Mouse (Mus musculus) fat pad, adult 2 months (tissue): ENCODE results near the gene Gas6.

Experiments used
- DNase-seq: peaks from one replicate; pipeline ENCODE4 v3.0.0-alpha.2; 2011; ENCODE audit warnings: low read depth, low spot score; ENCODE audit errors: extremely low read depth

Gas6 gene

GRCm38 (mm10) chr8:13506849-13507248, 12.6 kb upstream of the Gas6 start:
- no peak for DNase-seq

- DNase-seq, result no peak
Observed at GRCm38 (mm10) chr8:13504894-13505674, 10.8 kb upstream of the Gas6 start.

- DNase-seq, result no peak
Observed at GRCm38 (mm10) chr8:13503936-13504606, 9.8 kb upstream of the Gas6 start.

- no peak for DNase-seq
Observed at GRCm38 (mm10) chr8:13501221-13501620, 6.9 kb upstream of the Gas6 start.

GRCm38 (mm10) chr8:13493011-13493410, 1.3 kb downstream of the Gas6 start:
- DNase-seq, result no peak

- DNase-seq, result no peak
Observed at GRCm38 (mm10) chr8:13492198-13492995, 1.9 kb downstream of the Gas6 start.

GRCm38 (mm10) chr8:13491491-13492010, 2.7 kb downstream of the Gas6 start:
- no peak for DNase-seq

- no peak for DNase-seq
Observed at GRCm38 (mm10) chr8:13489986-13490910, 4.0 kb downstream of the Gas6 start.

GRCm38 (mm10) chr8:13489351-13489750, 4.9 kb downstream of the Gas6 start:
- DNase-seq, result no peak

- DNase-seq, result no peak
Observed at GRCm38 (mm10) chr8:13483191-13483590, 11.1 kb downstream of the Gas6 start.

- no peak for DNase-seq
Observed at GRCm38 (mm10) chr8:13482101-13482801, 12.0 kb downstream of the Gas6 start.

- no peak for DNase-seq
Observed at GRCm38 (mm10) chr8:13481596-13481995, 12.7 kb downstream of the Gas6 start.

- peak; percentile 86 for DNase-seq
Observed at GRCm38 (mm10) chr8:13481089-13481554, 13.2 kb downstream of the Gas6 start.

- DNase-seq, result no peak
Observed at GRCm38 (mm10) chr8:13475892-13476291, 18.4 kb downstream of the Gas6 start.

- DNase-seq, result no peak
Observed at GRCm38 (mm10) chr8:13472284-13472683, 22.0 kb downstream of the Gas6 start.

- no peak for DNase-seq
Observed at GRCm38 (mm10) chr8:13471484-13471883, 22.8 kb downstream of the Gas6 start.

- no peak for DNase-seq
Observed at GRCm38 (mm10) chr8:13468737-13469136, 25.6 kb downstream of the Gas6 start.

GRCm38 (mm10) chr8:13466989-13467388, 27.3 kb downstream of the Gas6 start:
- no peak for DNase-seq

- no peak for DNase-seq
Observed at GRCm38 (mm10) chr8:13465324-13465723, 29.0 kb downstream of the Gas6 start.

GRCm38 (mm10) chr8:13462392-13462791, 31.9 kb downstream of the Gas6 start:
- DNase-seq, result no peak
